Comparison of ENCODE assay signal across 8 mouse cellular contexts in genomic region chr15:102788846-102789518, GRCm38 (mm10).
DNase-seq lines count a peak whose midpoint lies in the region; ATAC-seq and TF ChIP-seq lines count a peak whose summit lies in the region.
"Had no signal": no experiment of that assay in that cellular context is flagged by ENCODE, and none has a peak within 500 bp of the region (broad histone marks: within the 10 kb centered on the region; RNA-seq: fewer than 3 reads in every experiment).

No protein-coding gene starts in this region.

- peak; percentile 88 for DNase-seq in hindbrain, postnatal 0 days (ENCODE audit: low spot score)
- DNase-seq in right cerebral cortex, postnatal 4 days, result peak; percentile 58
- DNase-seq in kidney, adult 18-20 months, result no peak
- no peak for DNase-seq in lung, postnatal 4 days
- DNase-seq in cerebellum, postnatal 36 days, result no peak

- H3K4me1 ChIP-seq in forebrain, embryonic 12.5 days, result peaks cover 31% of the 10 kb centered on the region
- H3K4me1 ChIP-seq in hindbrain, postnatal 0 days (ENCODE audit: insufficient read depth, low read length), result peaks cover 5% of the 10 kb centered on the region; the same call in 1 of the 2 replicates
- peaks cover 47% of the 10 kb centered on the region for H3K4me1 ChIP-seq in midbrain, embryonic 13.5 days (replicated peaks)
- H3K4me1 ChIP-seq: embryonic facial prominence, embryonic 12.5 days had no signal

- H3K27ac ChIP-seq in forebrain, embryonic 12.5 days, result peak overlapping the region; percentile 88
- peak overlapping the region; percentile 82 for H3K27ac ChIP-seq in hindbrain, postnatal 0 days
- peak overlapping the region; percentile 95 for H3K27ac ChIP-seq in midbrain, embryonic 13.5 days
- H3K27ac ChIP-seq: embryonic facial prominence, embryonic 12.5 days had no signal

- H3K4me3 ChIP-seq in forebrain, embryonic 12.5 days (replicated peaks), result no peak overlapping the region
- no peak overlapping the region for H3K4me3 ChIP-seq in hindbrain, postnatal 0 days (ENCODE audit: low read length)
- H3K4me3 ChIP-seq in midbrain, embryonic 13.5 days (replicated peaks), result peak overlapping the region; percentile 10; the same call in 1 of the 2 replicates
- H3K4me3 ChIP-seq: embryonic facial prominence, embryonic 12.5 days had no signal

- peak overlapping the region; percentile 35 for H3K4me2 ChIP-seq in forebrain, embryonic 12.5 days
- H3K4me2 ChIP-seq in hindbrain, postnatal 0 days (ENCODE audit: low read depth, low read length), result peak overlapping the region; percentile 30
- H3K4me2 ChIP-seq in midbrain, embryonic 13.5 days (replicated peaks), result peak overlapping the region; percentile 41
- H3K4me2 ChIP-seq: embryonic facial prominence, embryonic 12.5 days had no signal

- WGBS in forebrain, embryonic 12.5 days, result 20% methylated on average over 7 of the region's 7 CpGs
- 18% methylated on average over 7 of the region's 7 CpGs for WGBS in hindbrain, postnatal 0 days
- 15% methylated on average over 7 of the region's 7 CpGs for WGBS in midbrain, embryonic 13.5 days

- H3K9me3 ChIP-seq in forebrain, embryonic 12.5 days, result no peaks in the 10 kb centered on the region
- H3K9me3 ChIP-seq in hindbrain, postnatal 0 days (ENCODE audit: low read length), result no peaks in the 10 kb centered on the region
- no peaks in the 10 kb centered on the region for H3K9me3 ChIP-seq in midbrain, embryonic 13.5 days
- H3K9me3 ChIP-seq: embryonic facial prominence, embryonic 12.5 days had no signal

- no peak for TF ChIP-seq CTCF in hindbrain, postnatal 0 days (IDR thresholded peaks at IDR 0.05; ENCODE audit: low read depth)

- H3K9ac ChIP-seq in forebrain, embryonic 12.5 days, result peak overlapping the region; percentile 17; the same call in 1 of the 2 replicates
- peak overlapping the region; percentile 25; the same call in 1 of the 2 replicates for H3K9ac ChIP-seq in hindbrain, postnatal 0 days (replicated peaks; ENCODE audit: low read length)
- peak overlapping the region; percentile 50 for H3K9ac ChIP-seq in midbrain, embryonic 13.5 days (replicated peaks)
- H3K9ac ChIP-seq: embryonic facial prominence, embryonic 12.5 days had no signal

- no peaks in the 10 kb centered on the region for H3K36me3 ChIP-seq in forebrain, embryonic 12.5 days (replicated peaks)
- H3K36me3 ChIP-seq in hindbrain, postnatal 0 days (ENCODE audit: insufficient read depth, low read length), result no peaks in the 10 kb centered on the region
- H3K36me3 ChIP-seq in midbrain, embryonic 13.5 days, result no peaks in the 10 kb centered on the region
- H3K36me3 ChIP-seq: embryonic facial prominence, embryonic 12.5 days had no signal

- ATAC-seq in forebrain, embryonic 12.5 days (ENCODE audit: low FRiP score), result peak; percentile 94
- peak; percentile 96 for ATAC-seq in hindbrain, postnatal 0 days
- peak; percentile 98 for ATAC-seq in midbrain, embryonic 13.5 days

- H3K27me3 ChIP-seq in forebrain, embryonic 12.5 days, result peaks cover 18% of the 10 kb centered on the region; the same call in 1 of the 2 replicates
- no peaks in the 10 kb centered on the region for H3K27me3 ChIP-seq in hindbrain, postnatal 0 days (ENCODE audit: insufficient read depth, low read length)
- H3K27me3 ChIP-seq in midbrain, embryonic 13.5 days, result peaks cover 3% of the 10 kb centered on the region; the same call in 1 of the 2 replicates

Comparison
In these comparisons a context has a peak if more than half of its experiments do, and no peak if none do; other contexts are left out.
1. DNase-seq: peak in hindbrain, postnatal 0 days (single experiment) and right cerebral cortex, postnatal 4 days (single experiment); none in kidney, adult 18-20 months (single experiment), lung, postnatal 4 days (0 of 2) and cerebellum, postnatal 36 days (0 of 2).
2. Peak in every context shown above with its lines, with median percentiles within 50 percentile points of each other: ATAC-seq, H3K27ac ChIP-seq, H3K4me2 ChIP-seq and H3K9ac ChIP-seq.